Mouse (Mus musculus): ENCODE measurements around the gene Sorcs2.

Sorcs2 gene

GRCm38 (mm10) chr5:36397837-36398282 lies at the start of gene Sorcs2:
Sorcs2 (minus strand) TSS chr5:36398139.
- peak; percentile 85 for DNase-seq (ENCODE audit: low spot score in 2 of 2)

GRCm38 (mm10) chr5:36446166-36446890 lies 48.4 kb upstream of the Sorcs2 start:
- DNase-seq (ENCODE audit: low spot score in 2 of 2) = no peak

GRCm38 (mm10) chr5:36445028-36445427 lies 47.1 kb upstream of the Sorcs2 start:
- DNase-seq (ENCODE audit: low spot score in 2 of 2) = no peak

GRCm38 (mm10) chr5:36444611-36445010 lies 46.7 kb upstream of the Sorcs2 start:
- DNase-seq (ENCODE audit: low spot score in 2 of 2) = no peak

- DNase-seq (ENCODE audit: low spot score in 2 of 2) = no peak
Observed at GRCm38 (mm10) chr5:36440741-36441140, 42.8 kb upstream of the Sorcs2 start.

GRCm38 (mm10) chr5:36436858-36437257 lies 38.9 kb upstream of the Sorcs2 start:
- DNase-seq (ENCODE audit: low spot score in 2 of 2) = no peak

GRCm38 (mm10) chr5:36434398-36434967 lies 36.5 kb upstream of the Sorcs2 start:
- DNase-seq (ENCODE audit: low spot score in 2 of 2) = no peak

- DNase-seq (ENCODE audit: low spot score in 2 of 2) = no peak
Observed at GRCm38 (mm10) chr5:36431711-36432110, 33.8 kb upstream of the Sorcs2 start.

- DNase-seq (ENCODE audit: low spot score in 2 of 2) = no peak
Observed at GRCm38 (mm10) chr5:36429551-36429950, 31.6 kb upstream of the Sorcs2 start.

GRCm38 (mm10) chr5:36427831-36428230 lies 29.9 kb upstream of the Sorcs2 start:
- DNase-seq (ENCODE audit: low spot score in 2 of 2) = no peak

- peak; percentile 55 to 65 for DNase-seq (ENCODE audit: low spot score in 2 of 2)
Observed at GRCm38 (mm10) chr5:36426404-36426803, 28.5 kb upstream of the Sorcs2 start.

GRCm38 (mm10) chr5:36424676-36425075 lies 26.7 kb upstream of the Sorcs2 start:
- no peak for DNase-seq (ENCODE audit: low spot score in 2 of 2)

GRCm38 (mm10) chr5:36422689-36423088 lies 24.8 kb upstream of the Sorcs2 start:
- no peak for DNase-seq (ENCODE audit: low spot score in 2 of 2)

- no peak for DNase-seq (ENCODE audit: low spot score in 2 of 2)
Observed at GRCm38 (mm10) chr5:36419861-36420260, 21.9 kb upstream of the Sorcs2 start.

- no peak for DNase-seq (ENCODE audit: low spot score in 2 of 2)
Observed at GRCm38 (mm10) chr5:36414712-36415331, 16.9 kb upstream of the Sorcs2 start.

GRCm38 (mm10) chr5:36398463-36399364 lies 775 bp upstream of the Sorcs2 start:
- peak in 1 of 2 experiments; percentile 54 for DNase-seq (ENCODE audit: low spot score in 2 of 2)

- no peak for DNase-seq (ENCODE audit: low spot score in 2 of 2)
Observed at GRCm38 (mm10) chr5:36397384-36397759, 567 bp downstream of the Sorcs2 start.

- no peak for DNase-seq (ENCODE audit: low spot score in 2 of 2)
Observed at GRCm38 (mm10) chr5:36396491-36397383, 1.2 kb downstream of the Sorcs2 start.

GRCm38 (mm10) chr5:36396011-36396410 lies 1.9 kb downstream of the Sorcs2 start:
- DNase-seq (ENCODE audit: low spot score in 2 of 2) = peak; percentile 77 to 87

GRCm38 (mm10) chr5:36394840-36395515 lies 3.0 kb downstream of the Sorcs2 start:
- DNase-seq (ENCODE audit: low spot score in 2 of 2) = no peak
